ENCODE assay signal across 8 mouse cellular contexts in genomic region chrX:94122709-94123058, GRCm38 (mm10). TPM values are rescaled to one million over a fixed set of nuclear protein-coding genes. Genes with fewer than 3 reads are reported as not detected.
DNase-seq lines count a peak whose midpoint lies in the region; ATAC-seq and TF ChIP-seq lines count a peak whose summit lies in the region.

No protein-coding gene starts in this region.

- H3K27ac ChIP-seq in hindbrain, postnatal 0 days: peak overlapping the region; percentile 99
- H3K27ac ChIP-seq in neural tube, embryonic 12.5 days: peak overlapping the region; percentile 98

- ATAC-seq in cerebellum, adult (ENCODE audit: insufficient number of reproducible peaks, low FRiP score, low TSS enrichment): peak; percentile 61
- no peak for ATAC-seq in megakaryocyte, adult 5-6 weeks (ENCODE audit: poor library complexity, severe bottlenecking)
- peak; percentile 74 for ATAC-seq in hindbrain, postnatal 0 days
- ATAC-seq in neural tube, embryonic 12.5 days (ENCODE audit: low FRiP score, low read depth): peak; percentile 75

- no peak for DNase-seq in cerebellum, adult 11 months
- DNase-seq in hindbrain, postnatal 0 days (ENCODE audit: low spot score): no peak
- DNase-seq in urinary bladder, adult 18-20 months (ENCODE audit: low spot score in 2 of 2): no peak
- no peak for DNase-seq in right cerebral cortex, postnatal 14 days

- H3K27me3 ChIP-seq in megakaryocyte, embryonic 14.5 days (replicated peaks): peaks cover 8% of the 10 kb centered on the region
- H3K27me3 ChIP-seq in hindbrain, postnatal 0 days (ENCODE audit: insufficient read depth, low read length): no peaks in the 10 kb centered on the region
- H3K27me3 ChIP-seq in neural tube, embryonic 12.5 days (replicated peaks): peaks cover 11% of the 10 kb centered on the region

- H3K4me1 ChIP-seq in megakaryocyte, embryonic 14.5 days: peaks cover 9% of the 10 kb centered on the region; the same call in 1 of the 2 replicates
- H3K4me1 ChIP-seq in hindbrain, postnatal 0 days (ENCODE audit: insufficient read depth, low read length): no peaks in the 10 kb centered on the region
- peaks cover 3% of the 10 kb centered on the region; the same call in 1 of the 2 replicates for H3K4me1 ChIP-seq in neural tube, embryonic 12.5 days

- no peaks in the 10 kb centered on the region for H3K36me3 ChIP-seq in megakaryocyte, embryonic 14.5 days (replicated peaks; ENCODE audit: low read length)
- H3K36me3 ChIP-seq in hindbrain, postnatal 0 days (ENCODE audit: insufficient read depth, low read length): no peaks in the 10 kb centered on the region
- H3K36me3 ChIP-seq in neural tube, embryonic 12.5 days: no peaks in the 10 kb centered on the region

- no peak for TF ChIP-seq CTCF in hindbrain, postnatal 0 days (IDR thresholded peaks at IDR 0.05; ENCODE audit: low read depth)

- WGBS in hindbrain, postnatal 0 days: 44% methylated on average over 47 of the region's 53 CpGs
- 22% methylated on average over 51 of the region's 53 CpGs for WGBS in neural tube, embryonic 12.5 days

- H3K9ac ChIP-seq in hindbrain, postnatal 0 days (replicated peaks; ENCODE audit: low read length): peak overlapping the region; percentile 90
- H3K9ac ChIP-seq in neural tube, embryonic 12.5 days: peak overlapping the region; percentile 93

- H3K4me2 ChIP-seq in hindbrain, postnatal 0 days (ENCODE audit: low read depth, low read length): peak overlapping the region; percentile 69
- peak overlapping the region; percentile 73 for H3K4me2 ChIP-seq in neural tube, embryonic 12.5 days (replicated peaks)

- peak overlapping the region; percentile 93 for H3K4me3 ChIP-seq in megakaryocyte, embryonic 14.5 days (replicated peaks)
- peak overlapping the region; percentile 56 for H3K4me3 ChIP-seq in hindbrain, postnatal 0 days (ENCODE audit: low read length)
- peak overlapping the region; percentile 59 for H3K4me3 ChIP-seq in neural tube, embryonic 12.5 days

- no peaks in the 10 kb centered on the region for H3K9me3 ChIP-seq in megakaryocyte, embryonic 14.5 days
- H3K9me3 ChIP-seq in hindbrain, postnatal 0 days (ENCODE audit: low read length): no peaks in the 10 kb centered on the region
- no peaks in the 10 kb centered on the region for H3K9me3 ChIP-seq in neural tube, embryonic 12.5 days

RNA-seq across cellular contexts. Expression of gene Zfx, which starts 0.8 kb away (rescaled TPM):
- 0.36 TPM in 1 of 2 replicates, not detected in the other for polyA plus RNA-seq in megakaryocyte, embryonic 14.5 days (2012; ENCODE audit: insufficient read depth, low replicate concordance)
- 37.8 and 45.3 TPM in 2 replicates for total RNA-seq in megakaryocyte, adult 5-6 weeks (2015)
- 32.1 and 32.6 TPM in 2 replicates for total RNA-seq in megakaryocyte, adult 5-6 weeks (2017)
- 24.2 and 27.9 TPM in 2 replicates for total RNA-seq in hindbrain, postnatal 0 days (2014; rRNA removed)
- 19.0 and 20.2 TPM in 2 replicates for polyA plus RNA-seq in hindbrain, postnatal 0 days (2015; fragmentation: Nextera tagmentation; extraction: Ambion mirVana)
- polyA plus RNA-seq in neural tube, embryonic 12.5 days (2016; fragmentation: Nextera tagmentation; extraction: Ambion mirVana): 21.0 and 26.9 TPM in 2 replicates

Comparison
In these comparisons a context has a peak if more than half of its experiments do, and no peak if none do; other contexts are left out.
1. RNA of gene Zfx, which starts 0.8 kb away (polyA plus RNA-seq): 21.0 to 26.9 TPM in neural tube, embryonic 12.5 days and 19.0 to 20.2 TPM in hindbrain, postnatal 0 days; 0.36 TPM in megakaryocyte, embryonic 14.5 days; every median in the first group is over 10 times any median in the second.
2. Peak in every context shown above with its lines, with median percentiles within 50 percentile points of each other: H3K4me3 ChIP-seq.